Mouse (Mus musculus): Measurements from ENCODE around the gene Hdac6. TPM values are rescaled to one million over a fixed set of nuclear protein-coding genes. Genes with fewer than 3 reads are reported as not detected.

Gene Hdac6
- polyA plus RNA-seq (2012; rRNA removed; ENCODE audit: low replicate concordance): 6.2 and 9.8 TPM in 2 replicates

DNA sequence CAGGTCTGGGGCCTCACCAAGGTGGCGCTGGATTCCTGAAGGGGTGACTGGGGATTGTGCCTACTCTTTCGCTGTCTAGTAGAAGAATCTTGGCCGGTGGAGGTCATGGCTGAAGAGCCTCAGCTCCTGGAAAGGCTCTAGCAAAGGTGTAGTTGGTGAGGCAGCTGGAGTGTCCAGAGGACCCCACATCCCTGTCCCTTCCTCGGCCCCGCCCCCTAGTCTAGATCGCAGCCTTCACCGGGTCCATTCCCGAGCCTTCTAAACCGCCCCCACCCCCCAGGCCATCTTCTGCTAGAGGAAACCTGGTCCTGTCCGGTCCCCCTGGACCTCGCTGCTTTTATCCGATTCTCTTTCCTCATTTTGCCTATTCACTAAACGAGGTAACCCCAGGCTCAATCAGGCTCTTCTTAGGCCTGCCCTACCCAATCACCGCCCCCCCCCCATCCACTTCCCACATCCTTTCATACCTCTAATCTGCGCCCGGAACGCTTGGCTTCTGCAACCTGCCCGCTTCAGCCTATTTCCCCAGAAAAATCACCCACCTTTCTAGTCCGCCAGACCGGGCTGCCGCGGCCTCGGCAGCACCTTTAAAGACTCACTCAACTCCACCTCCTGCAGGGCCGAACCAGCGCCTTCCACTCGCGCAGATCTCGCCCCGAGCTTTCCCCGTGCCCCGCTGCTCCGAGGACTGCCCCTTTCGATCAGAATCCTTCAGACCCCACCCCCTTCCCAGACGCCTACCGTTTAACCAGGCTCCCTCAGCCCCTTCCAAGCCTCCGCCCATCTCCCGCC lies at the start of gene Hdac6:
Gene Hdac6 (minus strand): TSS at position 782 of the 792 bp plus-strand sequence.

DNA sequence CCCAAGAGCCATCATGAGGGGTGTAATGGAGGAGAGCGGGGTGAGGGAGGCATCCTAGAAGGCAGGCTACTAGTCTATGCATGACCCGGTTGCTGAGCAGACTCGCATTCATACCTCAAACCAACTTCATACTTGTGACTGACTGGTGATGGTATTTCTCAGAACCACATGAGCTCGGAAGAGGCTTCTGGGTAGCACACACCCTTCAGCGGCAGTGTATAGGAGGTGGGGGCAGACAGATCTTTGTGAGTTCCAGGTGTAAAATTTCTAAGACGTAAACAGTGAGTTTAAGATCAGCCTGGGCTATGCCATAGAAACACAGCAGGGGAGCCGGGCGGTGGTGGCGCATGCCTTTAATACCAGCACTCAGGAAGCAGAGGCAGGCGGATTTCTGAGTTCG lies 30.2 kb upstream of the Hdac6 start, which contains the start of gene Gata1:
Gene Gata1 (minus strand): TSS at position 180 of the 400 bp plus-strand sequence.

DNA sequence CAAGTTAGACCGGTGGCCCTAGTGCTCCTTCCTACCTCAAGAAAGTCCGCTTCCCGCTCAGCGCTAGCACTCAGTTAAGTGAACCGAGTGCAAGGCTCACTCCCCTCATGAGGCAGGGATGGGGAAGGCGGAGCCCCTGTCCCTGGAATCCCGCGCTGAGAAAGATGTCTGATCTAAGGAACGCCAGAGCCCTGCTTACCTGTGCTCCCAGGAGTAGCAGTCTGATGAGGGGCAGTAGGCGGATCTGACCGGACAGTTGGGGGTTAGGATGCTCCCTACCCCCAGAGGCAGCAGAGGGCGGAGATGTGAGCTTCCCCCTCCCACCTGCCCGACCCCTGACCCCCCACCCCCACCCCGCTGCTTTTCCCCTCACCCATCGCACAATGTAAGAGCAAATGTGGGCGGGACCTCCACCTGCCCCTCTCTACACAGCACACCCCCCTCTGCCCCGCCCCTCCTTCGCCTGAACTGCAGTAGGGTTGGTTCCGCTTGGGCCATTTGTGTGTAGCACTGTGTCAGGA lies 19.4 kb downstream of the Hdac6 start, which contains the start of gene Eras:
Gene Eras (minus strand): TSS at position 338 of the 521 bp plus-strand sequence.

DNA sequence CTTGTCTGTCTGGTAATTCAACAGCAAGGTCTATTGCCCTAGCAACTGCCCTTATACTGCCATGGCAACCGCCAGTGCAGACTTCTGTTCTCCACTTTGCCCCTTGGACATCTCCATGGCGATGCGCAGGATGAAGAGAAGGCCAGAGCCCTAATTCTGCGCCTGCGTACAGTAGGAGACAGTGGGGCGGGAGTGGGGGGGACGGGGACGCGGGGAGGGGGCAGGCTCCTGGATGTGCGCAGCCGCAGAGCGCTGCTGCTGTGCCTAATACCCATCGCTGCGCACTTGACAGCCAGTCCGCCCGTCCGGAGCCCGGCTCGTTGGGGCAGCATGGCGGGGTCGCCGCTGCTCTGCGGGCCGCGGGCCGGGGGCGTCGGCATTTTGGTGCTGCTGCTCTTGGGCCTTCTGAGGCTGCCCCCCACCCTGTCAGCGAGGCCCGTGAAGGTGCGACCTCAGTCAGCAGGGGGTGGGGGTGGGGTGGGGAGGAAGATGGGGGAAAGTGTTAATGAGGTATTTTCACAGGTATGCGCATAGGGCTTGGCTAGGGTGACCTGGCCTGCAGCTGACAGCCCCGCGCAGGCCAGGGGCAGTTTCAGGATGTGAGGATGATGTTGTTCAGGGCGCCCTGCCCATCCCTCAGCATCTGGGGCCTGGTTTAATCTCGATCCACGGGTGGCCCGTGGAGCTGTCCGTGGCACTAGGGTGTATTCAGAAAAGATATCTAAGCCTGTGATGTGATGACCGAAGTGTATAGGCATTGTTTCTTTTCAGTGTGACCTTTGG lies 27.9 kb downstream of the Hdac6 start, which contains the start of gene Pcsk1n:
Gene Pcsk1n (plus strand): TSS at position 222 of the 783 bp plus-strand sequence.

DNA sequence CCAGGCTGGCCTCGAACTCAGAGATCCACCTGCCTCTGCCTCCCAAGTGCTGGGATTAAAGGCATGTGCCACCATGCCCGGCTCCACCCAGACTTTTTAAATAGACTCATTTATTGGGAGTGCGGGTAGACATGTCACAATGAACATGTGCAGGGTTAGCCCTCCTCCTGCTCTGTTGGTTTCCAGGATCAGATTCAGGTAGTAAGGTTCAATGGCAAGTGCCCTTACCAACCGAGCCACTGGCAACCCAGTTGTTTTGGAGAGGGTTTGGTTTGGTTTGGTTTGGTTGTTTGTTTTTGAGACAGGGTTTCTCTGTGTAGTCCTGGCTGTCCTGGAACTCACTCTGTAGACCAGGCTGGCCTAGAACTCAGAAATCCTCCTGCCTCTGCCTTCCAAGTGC lies 38.4 kb downstream of the Hdac6 start, which contains the start of gene Gm10490:
Gene Gm10490 (plus strand): TSS at position 301 of the 400 bp plus-strand sequence.

DNA sequence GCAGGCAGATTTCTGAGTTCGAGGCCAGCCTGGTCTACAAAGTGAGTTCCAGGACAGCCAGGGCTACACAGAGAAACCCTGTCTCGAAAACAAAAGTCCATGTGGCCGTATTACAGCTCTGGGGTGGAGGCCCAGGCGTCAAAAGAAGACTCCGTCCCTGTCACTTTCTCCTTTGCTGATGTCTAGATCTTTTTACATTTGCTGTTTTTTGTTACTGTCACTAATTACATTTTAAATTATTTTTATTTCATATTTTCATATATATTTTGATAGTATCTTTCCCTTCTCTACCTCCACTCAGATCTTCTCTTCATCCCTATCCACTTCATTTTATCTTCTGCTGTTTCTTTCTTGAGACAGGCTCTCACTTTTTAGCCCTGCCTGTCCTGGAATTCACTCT lies 40.0 kb downstream of the Hdac6 start, which contains the start of gene Gm10491:
Gene Gm10491 (minus strand): TSS at position 101 of the 400 bp plus-strand sequence.

DNA sequence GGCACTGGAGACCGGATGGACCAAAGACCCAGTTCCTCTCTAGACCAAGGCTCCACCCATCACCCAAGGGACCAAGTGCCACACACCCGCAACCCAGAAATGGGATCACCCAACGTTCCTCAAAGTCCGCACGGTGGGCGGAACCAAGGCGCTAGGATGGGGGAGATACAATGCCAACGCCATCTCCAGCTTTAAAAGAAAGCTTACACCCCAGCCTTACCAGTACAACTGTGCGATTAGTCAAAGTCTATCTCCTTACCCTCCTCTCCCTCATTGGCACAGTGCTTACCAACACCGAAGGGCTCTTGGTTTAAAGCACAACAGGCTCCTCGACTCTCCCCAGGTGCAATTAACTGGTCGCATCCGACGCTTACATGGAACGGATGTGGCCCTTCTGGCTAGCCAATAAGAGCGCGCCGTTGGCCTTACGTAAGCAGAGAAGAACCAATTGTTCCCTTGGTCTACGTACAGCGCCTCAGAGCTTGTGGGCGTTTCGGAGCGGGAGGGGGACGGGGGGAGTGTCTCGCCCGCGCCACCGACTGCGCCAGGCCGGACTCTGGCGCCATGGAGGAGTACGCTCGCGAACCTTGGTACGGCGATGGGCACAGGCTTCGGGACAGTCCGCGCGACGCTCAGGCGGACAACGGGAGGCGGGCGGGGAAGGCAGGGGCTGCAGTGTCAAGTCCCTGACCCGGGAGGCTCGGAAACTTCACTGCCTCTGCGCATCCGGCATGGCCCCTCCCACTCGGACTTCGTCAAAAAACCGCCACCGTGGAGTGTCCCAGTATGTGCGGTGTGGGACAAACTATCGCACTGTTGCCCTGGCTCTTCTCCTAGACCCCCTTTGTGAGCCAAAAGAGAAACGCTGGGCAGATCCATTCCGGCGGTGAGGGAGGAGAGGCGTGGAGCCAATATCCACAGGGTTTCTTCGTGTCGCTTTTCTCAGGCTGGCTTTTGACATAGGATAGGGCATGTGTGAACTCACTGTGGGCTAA lies 48.5 kb downstream of the Hdac6 start, which contains the start of the genes Pqbp1 and Timm17b:
Gene Pqbp1 (minus strand): TSS at position 390 of the 995 bp plus-strand sequence.
Gene Timm17b (plus strand): TSS at position 478 of the 995 bp plus-strand sequence.

DNA sequence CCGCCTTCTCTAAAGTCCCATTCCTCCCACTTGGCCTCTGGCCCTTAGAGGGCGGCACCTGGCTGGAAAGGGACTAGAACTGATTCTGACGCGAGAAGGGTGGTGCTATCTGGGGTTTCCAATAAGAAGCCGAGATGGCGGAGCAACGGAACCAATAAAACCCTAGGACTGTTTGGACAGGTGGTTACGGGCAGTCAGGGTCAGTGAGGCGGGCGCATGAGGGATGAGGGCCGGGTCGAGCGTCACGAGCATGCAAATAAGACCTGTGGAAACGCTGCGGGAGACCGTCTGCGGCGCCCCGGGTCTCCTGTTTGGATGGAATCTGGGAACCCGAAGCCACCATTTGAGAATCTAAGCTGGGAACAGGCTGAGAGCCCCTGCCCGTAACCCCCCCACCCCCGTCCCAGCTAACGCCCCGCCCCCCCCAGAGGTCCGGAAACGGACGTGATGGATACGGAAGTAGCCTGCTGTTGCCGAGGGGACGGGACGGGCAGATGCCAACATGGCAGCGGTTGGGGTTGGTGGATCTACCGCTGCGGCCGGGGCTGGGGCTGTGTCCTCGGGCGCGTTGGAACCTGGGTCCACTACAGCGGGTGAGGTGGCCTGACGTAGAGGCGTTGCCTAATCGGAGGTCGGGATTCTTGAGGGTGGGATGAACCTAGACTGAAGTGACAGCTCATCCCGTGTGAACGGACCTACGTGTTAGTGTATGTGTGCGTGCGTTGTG lies 63.7 kb downstream of the Hdac6 start, which contains the start of gene Slc35a2:
Gene Slc35a2 (plus strand): TSS at position 188 of the 727 bp plus-strand sequence.

Other genes starting within 250 kb of the Hdac6 start
- 25.3 and 29.7 TPM in 2 replicates for gene Wdr45, start 233.6 kb downstream of the Hdac6 start, polyA plus RNA-seq (2012; rRNA removed; ENCODE audit: low replicate concordance)
- gene Gm45208, start 225.6 kb downstream of the Hdac6 start, polyA plus RNA-seq (2012; rRNA removed; ENCODE audit: low replicate concordance): 0.74 and 2.9 TPM in 2 replicates
- gene Praf2, start 219.4 kb downstream of the Hdac6 start, polyA plus RNA-seq (2012; rRNA removed; ENCODE audit: low replicate concordance): 54.9 and 59.3 TPM in 2 replicates
- 25.1 and 46.4 TPM in 2 replicates for gene Ccdc120, start 197.0 kb downstream of the Hdac6 start, polyA plus RNA-seq (2012; rRNA removed; ENCODE audit: low replicate concordance)
- gene Tfe3, start 185.3 kb downstream of the Hdac6 start, polyA plus RNA-seq (2012; rRNA removed; ENCODE audit: low replicate concordance): 20.6 and 27.4 TPM in 2 replicates
- gene Gripap1, start 158.1 kb downstream of the Hdac6 start, polyA plus RNA-seq (2012; rRNA removed; ENCODE audit: low replicate concordance): 12.0 and 13.5 TPM in 2 replicates
- gene Kcnd1, start 125.6 kb downstream of the Hdac6 start, polyA plus RNA-seq (2012; rRNA removed; ENCODE audit: low replicate concordance): 0.60 and 0.85 TPM in 2 replicates
- gene Otud5, start 106.5 kb downstream of the Hdac6 start, polyA plus RNA-seq (2012; rRNA removed; ENCODE audit: low replicate concordance): 40.2 and 43.1 TPM in 2 replicates
- gene Pim2, start 69.6 kb downstream of the Hdac6 start, polyA plus RNA-seq (2012; rRNA removed; ENCODE audit: low replicate concordance): 8.9 and 15.1 TPM in 2 replicates
- gene Slc35a2, start 63.9 kb downstream of the Hdac6 start, polyA plus RNA-seq (2012; rRNA removed; ENCODE audit: low replicate concordance): 113 and 128 TPM in 2 replicates
- gene Pqbp1, start 48.6 kb downstream of the Hdac6 start, polyA plus RNA-seq (2012; rRNA removed; ENCODE audit: low replicate concordance): 33.7 and 40.2 TPM in 2 replicates
- gene Timm17b, start 48.5 kb downstream of the Hdac6 start, polyA plus RNA-seq (2012; rRNA removed; ENCODE audit: low replicate concordance): 50.6 and 53.9 TPM in 2 replicates
- gene Gm10491, start 40.1 kb downstream of the Hdac6 start, polyA plus RNA-seq (2012; rRNA removed; ENCODE audit: low replicate concordance): not detected in 2 replicates
- gene Gm10490, start 38.3 kb downstream of the Hdac6 start, polyA plus RNA-seq (2012; rRNA removed; ENCODE audit: low replicate concordance): not detected in 2 replicates
- 18.8 and 43.0 TPM in 2 replicates for gene Pcsk1n, start 28.1 kb downstream of the Hdac6 start, polyA plus RNA-seq (2012; rRNA removed; ENCODE audit: low replicate concordance)
- gene Eras, start 19.3 kb downstream of the Hdac6 start, polyA plus RNA-seq (2012; rRNA removed; ENCODE audit: low replicate concordance): not detected in 2 replicates
- 0.24 and 0.27 TPM in 2 replicates for gene Gata1, start 30.2 kb upstream of the Hdac6 start, polyA plus RNA-seq (2012; rRNA removed; ENCODE audit: low replicate concordance)
- 15.0 and 16.6 TPM in 2 replicates for gene Glod5, start 70.6 kb upstream of the Hdac6 start, polyA plus RNA-seq (2012; rRNA removed; ENCODE audit: low replicate concordance)
- gene Suv39h1, start 126.9 kb upstream of the Hdac6 start, polyA plus RNA-seq (2012; rRNA removed; ENCODE audit: low replicate concordance): 4.7 and 7.2 TPM in 2 replicates
- 1.9 and 5.2 TPM in 2 replicates for gene Was, start 142.6 kb upstream of the Hdac6 start, polyA plus RNA-seq (2012; rRNA removed; ENCODE audit: low replicate concordance)
- gene Wdr13, start 185.0 kb upstream of the Hdac6 start, polyA plus RNA-seq (2012; rRNA removed; ENCODE audit: low replicate concordance): 53.2 and 126 TPM in 2 replicates
- 19.6 and 25.9 TPM in 2 replicates for gene Rbm3, start 198.0 kb upstream of the Hdac6 start, polyA plus RNA-seq (2012; rRNA removed; ENCODE audit: low replicate concordance)
- gene Tbc1d25, start 228.3 kb upstream of the Hdac6 start, polyA plus RNA-seq (2012; rRNA removed; ENCODE audit: low replicate concordance): 7.1 and 12.0 TPM in 2 replicates
- gene Ebp, start 245.6 kb upstream of the Hdac6 start, polyA plus RNA-seq (2012; rRNA removed; ENCODE audit: low replicate concordance): 149 and 236 TPM in 2 replicates

Measured in duodenum, adult 2 months (tissue).